Mouse (Mus musculus) forebrain, embryonic 16.5 days (tissue): ENCODE results near the gene Hspa5. TPM values are rescaled to one million over a fixed set of nuclear protein-coding genes. Genes with fewer than 3 reads are reported as not detected.
"Not testable (repeated sequence)": the region's sequence is repeated elsewhere in the genome, so short reads cannot be mapped to it uniquely, and the experiment has no call there.

ENCODE experiments used
- ATAC-seq: fragments of 200-750 bp; cut with Nextera tagmentation; 2 replicates; pipeline ENCODE4 v1.8.0; 2017; ENCODE audit warnings: mild to moderate bottlenecking, moderate library complexity
- H3K27ac ChIP-seq: fragments of 300-500 bp; sonication (generic); 2 replicates; pipeline ENCODE4 v1.5.1; 2014; ENCODE audit warnings: low read length, control low read depth
- H3K27me3 ChIP-seq: fragments of 300-500 bp; sonication (generic); replicated peaks from 2 replicates; pipeline ENCODE4 v1.6.1; 2014; ENCODE audit warnings: low read length; ENCODE audit not compliant: control insufficient read depth, insufficient read depth
- H3K36me3 ChIP-seq: fragments of 300-500 bp; sonication (generic); 2 replicates; pipeline ENCODE4 v1.6.1; 2014; ENCODE audit not compliant: control insufficient read depth, insufficient read depth
- H3K4me1 ChIP-seq: fragments of 300-500 bp; sonication (generic); replicated peaks from 2 replicates; pipeline ENCODE4 v1.6.1; 2014; ENCODE audit warnings: low read length; ENCODE audit not compliant: control insufficient read depth, insufficient read depth
- H3K4me2 ChIP-seq: fragments of 300-500 bp; sonication (generic); 2 replicates; pipeline ENCODE4 v1.6.1; 2014; ENCODE audit warnings: mild to moderate bottlenecking, low read length, control low read depth
- H3K4me3 ChIP-seq: fragments of 300-500 bp; sonication (generic); replicated peaks from 2 replicates; pipeline ENCODE4 v1.5.1; 2014; ENCODE audit warnings: mild to moderate bottlenecking, low read length, control low read depth
- H3K9ac ChIP-seq: fragments of 300-500 bp; sonication (generic); replicated peaks from 2 replicates; pipeline ENCODE4 v1.6.1; 2014; ENCODE audit warnings: low read depth, low read length, control low read depth
- H3K9me3 ChIP-seq: fragments of 300-500 bp; sonication (generic); 2 replicates; pipeline ENCODE4 v1.6.1; 2016; ENCODE audit warnings: low read length; ENCODE audit not compliant: control insufficient read depth
- WGBS: fragments of 180-500 bp; shearing (Covaris S2); extraction: QIAGEN DNeasy Blood & Tissue Kit; methylation state at CpG from one replicate; pipeline ENCODE4 v1.1.7; 2014; 5-methylcytosine and 5-hydroxymethylcytosine counted together
- polyA plus RNA-seq: library from polyadenylated mRNA; unstranded; fragments of >200 nt; fragmentation: Nextera tagmentation; extraction: Ambion mirVana; gene quantifications from 2 replicates; pipeline ENCODE4 v1.2.1, GENCODE M21; 2015

The Hspa5 gene
- polyA plus RNA-seq, 1 experiment from 2014 or later: 387 TPM

- H3K4me3 ChIP-seq: peak overlapping the region; percentile 62
- no peaks in the 10 kb centered on the region for H3K9me3 ChIP-seq
- H3K27ac ChIP-seq: peak overlapping the region; percentile 87
- no peaks in the 10 kb centered on the region; the same call in 1 of the 2 replicates for H3K36me3 ChIP-seq
- H3K4me2 ChIP-seq: peak overlapping the region; percentile 28; the same call in 1 of the 2 replicates
- H3K27me3 ChIP-seq: no peaks in the 10 kb centered on the region
- WGBS: 5% methylated on average over 39 of the region's 39 CpGs
- peaks cover 20% of the 10 kb centered on the region for H3K4me1 ChIP-seq
- H3K9ac ChIP-seq: peak overlapping the region; percentile 75
- ATAC-seq: peak; percentile 98
These were observed 30.0 kb downstream of the Hspa5 start for GRCm38 (mm10) chr2:34801516-34802482.

DNA sequence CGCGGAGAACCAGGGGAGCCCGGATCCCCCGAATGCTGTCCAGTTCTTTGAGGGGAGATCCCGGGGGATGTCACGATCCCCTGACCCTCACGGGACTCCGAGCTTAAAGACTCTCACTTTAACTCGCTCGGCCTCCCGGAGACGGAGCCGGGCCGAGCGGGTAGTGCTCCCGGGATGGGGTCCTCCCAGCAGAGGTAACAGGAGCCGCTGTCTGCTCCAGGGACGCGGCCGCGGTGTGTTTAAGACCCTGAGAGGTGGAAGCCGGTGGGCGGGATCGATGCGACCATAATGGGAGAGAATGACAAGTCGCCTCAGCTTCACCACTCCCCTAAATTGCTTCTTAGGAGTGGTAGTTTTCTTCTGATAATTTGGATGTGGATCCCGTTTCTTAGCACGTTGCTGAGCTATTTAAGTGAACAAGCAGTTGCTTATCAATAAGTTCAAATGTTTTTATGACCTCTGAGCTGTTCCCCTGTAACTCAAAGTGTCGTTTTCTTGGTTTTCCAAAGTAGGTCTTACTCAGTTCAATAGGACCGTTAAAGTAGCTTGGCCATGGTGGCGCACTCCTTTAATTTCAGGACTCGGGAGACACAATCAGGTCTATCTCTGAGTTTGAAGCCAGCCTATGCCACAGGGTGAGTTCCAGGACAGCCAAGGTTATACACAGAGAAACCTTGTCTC lies 30.9 kb downstream of the Hspa5 start:
- peak; percentile 53 for ATAC-seq
- under 1% methylated on average over 25 of the region's 32 CpGs for WGBS

DNA sequence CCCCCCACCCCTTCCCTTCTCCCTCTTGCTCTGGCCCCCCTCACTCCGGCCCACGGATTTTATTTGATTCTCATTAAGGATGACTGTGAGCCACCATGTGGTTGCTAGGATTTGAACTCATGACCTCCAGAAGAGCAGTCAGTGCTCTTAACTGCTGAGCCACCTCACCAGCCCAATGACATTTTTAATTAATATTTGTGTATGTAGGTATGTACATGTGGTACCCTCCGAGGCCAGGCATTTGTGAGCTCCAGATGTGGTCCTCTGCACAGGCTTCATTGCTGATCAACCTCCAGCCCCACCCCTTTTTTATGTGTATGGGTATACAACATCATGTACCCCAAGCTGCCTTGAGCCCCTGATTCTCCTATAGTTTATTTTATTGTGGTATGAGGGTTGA lies 32.0 kb downstream of the Hspa5 start:
- Histone ChIP-seq H3K27ac (no peak overlapping the region), H3K9ac (no peak overlapping the region), H3K4me2 (peak overlapping the region; percentile 36), H3K27me3 (no peaks in the 10 kb centered on the region), H3K9me3 (no peaks in the 10 kb centered on the region), H3K4me3 (no peak overlapping the region), H3K36me3 (no peaks in the 10 kb centered on the region; the same call in 1 of the 2 replicates), H3K4me1 (peaks cover 20% of the 10 kb centered on the region)
- no peak for ATAC-seq
- 79% methylated on average over 3 of the region's 3 CpGs for WGBS

More for the DNA sequence above, 30.9 kb downstream of the Hspa5 start:
- Histone ChIP-seq H3K4me1 (peaks cover 20% of the 10 kb centered on the region), H3K27ac (peak overlapping the region; percentile 87), H3K4me3 (peak overlapping the region; percentile 62), H3K9ac (peak overlapping the region; percentile 75), H3K4me2 (peak overlapping the region; percentile 91)
- not testable (repeated sequence) for H3K9me3 ChIP-seq, H3K27me3 ChIP-seq, H3K36me3 ChIP-seq

DNA sequence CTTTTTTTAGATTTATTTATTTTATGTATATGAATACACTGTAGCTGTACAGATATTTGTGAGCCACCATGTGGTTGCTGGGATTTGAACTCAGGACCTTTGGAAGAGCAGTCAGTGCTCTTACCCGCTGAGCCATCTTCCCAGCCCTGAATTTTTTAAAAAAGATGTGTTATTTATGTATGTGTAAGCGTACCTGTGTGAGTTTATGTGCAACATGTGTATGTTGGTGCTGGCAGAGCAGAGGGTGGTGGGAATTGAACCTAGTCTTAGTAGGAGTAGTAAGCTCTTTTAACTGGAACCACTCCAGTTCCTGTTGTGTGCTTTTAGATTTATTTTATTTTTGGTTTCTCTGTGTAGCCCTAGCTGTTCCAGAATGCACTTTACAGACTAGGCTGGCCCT lies 32.4 kb downstream of the Hspa5 start:
- no peak overlapping the region for H3K9ac ChIP-seq
- WGBS: 93% methylated on average over 2 of the region's 2 CpGs
- no peaks in the 10 kb centered on the region for H3K27me3 ChIP-seq
- no peaks in the 10 kb centered on the region; the same call in 1 of the 2 replicates for H3K36me3 ChIP-seq
- H3K27ac ChIP-seq: no peak overlapping the region
- peaks cover 17% of the 10 kb centered on the region for H3K4me1 ChIP-seq
- no peak for ATAC-seq
- H3K9me3 ChIP-seq: no peaks in the 10 kb centered on the region
- H3K4me3 ChIP-seq: no peak overlapping the region
- H3K4me2 ChIP-seq: no peak overlapping the region

DNA sequence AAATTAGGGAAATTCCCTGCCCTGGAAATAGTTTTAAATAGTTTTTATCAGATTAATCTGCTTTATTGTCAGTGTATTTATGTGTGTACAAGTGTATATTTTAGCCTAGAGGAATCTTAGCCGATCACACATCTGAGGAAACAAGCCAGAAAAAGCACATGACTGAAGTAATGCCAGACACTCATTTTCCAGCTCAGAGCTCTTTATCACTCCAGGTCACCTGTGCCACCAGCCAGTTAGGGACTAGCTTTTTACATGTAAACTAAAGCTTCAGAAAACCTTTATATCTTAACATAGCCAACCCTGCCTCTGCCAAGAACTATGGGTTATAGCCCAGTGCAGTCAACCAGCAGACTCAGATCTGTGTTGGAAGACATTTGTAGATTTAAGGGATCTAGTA lies 33.0 kb downstream of the Hspa5 start:
- 75% methylated on average over 1 of the region's 1 CpGs for WGBS
- no peak overlapping the region for H3K4me3 ChIP-seq

GRCm38 (mm10) chr2:34805364-34805950 lies 33.7 kb downstream of the Hspa5 start:
- 93% methylated on average over 10 of the region's 10 CpGs for WGBS
- Histone ChIP-seq H3K27ac (no peak overlapping the region), H3K4me2 (no peak overlapping the region), H3K9me3 (no peaks in the 10 kb centered on the region), H3K4me3 (no peak overlapping the region), H3K27me3 (no peaks in the 10 kb centered on the region), H3K9ac (no peak overlapping the region), H3K36me3 (no peaks in the 10 kb centered on the region; the same call in 1 of the 2 replicates), H3K4me1 (peaks cover 12% of the 10 kb centered on the region)
- ATAC-seq: no peak

More for the DNA sequence above, 33.0 kb downstream of the Hspa5 start:
- Histone ChIP-seq H3K4me2 (no peak overlapping the region), H3K36me3 (no peaks in the 10 kb centered on the region; the same call in 1 of the 2 replicates), H3K27me3 (no peaks in the 10 kb centered on the region), H3K9ac (no peak overlapping the region), H3K4me1 (peaks cover 14% of the 10 kb centered on the region), H3K9me3 (no peaks in the 10 kb centered on the region), H3K27ac (no peak overlapping the region)
- ATAC-seq: no peak

- no peak overlapping the region for H3K4me2 ChIP-seq
- H3K27ac ChIP-seq: no peak overlapping the region
- WGBS: 81% methylated on average over 2 of the region's 2 CpGs
- ATAC-seq: no peak
- no peak overlapping the region for H3K4me3 ChIP-seq
- H3K9me3 ChIP-seq: no peaks in the 10 kb centered on the region
- H3K36me3 ChIP-seq: peaks cover 6% of the 10 kb centered on the region
- peaks cover 12% of the 10 kb centered on the region for H3K4me1 ChIP-seq
- no peak overlapping the region for H3K9ac ChIP-seq
- no peaks in the 10 kb centered on the region for H3K27me3 ChIP-seq
These were observed 36.3 kb downstream of the Hspa5 start for GRCm38 (mm10) chr2:34808057-34808456.

DNA sequence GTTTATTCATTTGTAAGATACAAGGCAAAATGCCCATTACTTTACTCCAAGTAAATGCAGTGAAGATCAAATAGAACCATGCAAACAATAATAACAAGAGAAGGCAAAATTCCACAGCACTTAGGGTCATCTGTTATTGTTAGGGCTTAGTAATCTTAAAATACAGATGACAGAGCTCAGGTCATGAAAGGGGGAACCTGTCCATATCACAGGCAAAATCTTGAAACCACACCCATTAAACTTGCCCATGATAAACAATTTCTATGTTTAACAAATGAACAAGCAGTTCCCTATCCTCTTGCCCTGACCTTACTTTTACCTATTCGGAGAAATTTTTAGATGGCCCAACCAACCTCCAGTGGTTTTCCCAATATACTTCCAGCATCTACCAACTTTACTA lies 37.8 kb downstream of the Hspa5 start:
- Histone ChIP-seq H3K27me3 (no peaks in the 10 kb centered on the region), H3K4me2 (no peak overlapping the region), H3K4me1 (no peaks in the 10 kb centered on the region; the same call in 1 of the 2 replicates), H3K36me3 (peaks cover 11% of the 10 kb centered on the region), H3K27ac (no peak overlapping the region), H3K4me3 (no peak overlapping the region), H3K9ac (no peak overlapping the region), H3K9me3 (no peaks in the 10 kb centered on the region)
- no peak for ATAC-seq
- 100% methylated on average over 1 of the region's 1 CpGs for whole genome bisulfite sequencing

DNA sequence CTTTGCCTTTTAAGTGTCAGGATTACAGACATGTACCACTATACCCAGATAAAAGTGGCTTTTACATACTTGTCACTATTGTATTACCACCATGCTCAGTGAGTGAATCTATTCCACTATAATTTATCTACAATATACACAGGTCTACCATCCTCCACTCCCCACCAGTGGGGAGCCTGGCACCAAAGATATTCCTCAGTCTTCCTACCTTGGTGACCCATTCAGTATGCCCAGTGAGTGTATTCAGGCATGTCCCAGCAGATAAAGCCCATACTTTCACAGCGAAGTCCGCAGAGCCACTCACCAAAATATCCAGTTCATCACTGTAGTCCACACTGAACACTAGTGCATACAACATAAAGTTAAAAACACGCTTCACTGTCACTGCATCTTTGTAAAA lies 39.0 kb downstream of the Hspa5 start:
- Histone ChIP-seq H3K4me1 (no peaks in the 10 kb centered on the region), H3K9me3 (no peaks in the 10 kb centered on the region), H3K4me3 (no peak overlapping the region), H3K4me2 (no peak overlapping the region), H3K36me3 (peaks cover 15% of the 10 kb centered on the region), H3K27ac (no peak overlapping the region), H3K9ac (no peak overlapping the region), H3K27me3 (no peaks in the 10 kb centered on the region)
- WGBS: 90% methylated on average over 3 of the region's 3 CpGs
- ATAC-seq: no peak
